Mouse (Mus musculus): ENCODE measurements around the gene Snx13. TPM values are rescaled to one million over a fixed set of nuclear protein-coding genes. Genes with fewer than 3 reads are reported as not detected.

The Snx13 gene
- polyA plus RNA-seq, 2 experiments from 2014 or later = 25.6 to 27.6 TPM

DNA sequence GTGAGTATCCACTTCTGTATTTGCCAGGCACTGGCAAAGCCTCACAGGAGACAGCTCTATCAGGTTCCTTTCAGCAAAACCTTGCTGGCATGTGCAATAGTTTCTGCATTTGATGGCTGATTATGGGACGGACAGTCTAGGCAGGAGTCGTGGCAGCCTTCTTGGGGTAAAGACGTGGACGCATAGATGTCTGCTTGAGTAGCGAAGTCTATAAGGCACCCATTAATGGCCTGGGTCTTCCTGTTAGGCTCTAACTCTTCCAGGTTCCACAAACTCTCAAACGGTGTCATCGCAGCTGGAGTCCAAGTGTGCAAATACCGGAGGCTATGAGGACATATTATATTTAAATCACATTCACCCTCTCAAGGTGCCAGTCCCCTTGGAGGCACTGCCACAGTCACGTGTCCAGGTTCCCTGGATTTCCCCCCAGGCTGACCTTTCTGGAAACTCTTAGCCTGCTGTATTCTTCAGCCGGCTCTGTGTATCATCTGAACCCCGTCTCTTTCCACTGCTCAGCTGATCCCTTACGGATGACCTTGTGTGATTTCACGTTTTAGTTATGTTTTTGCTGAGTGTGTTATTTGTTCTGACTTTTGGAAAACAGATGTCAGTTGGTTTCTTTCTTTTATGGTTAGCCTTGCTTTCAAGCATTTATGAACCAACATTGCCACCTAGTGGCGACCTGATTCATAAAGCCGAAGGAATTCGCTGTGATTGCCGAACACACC is 144.9 kb downstream of the Snx13 start:
- peak; percentile 74 for ATAC-seq

DNA sequence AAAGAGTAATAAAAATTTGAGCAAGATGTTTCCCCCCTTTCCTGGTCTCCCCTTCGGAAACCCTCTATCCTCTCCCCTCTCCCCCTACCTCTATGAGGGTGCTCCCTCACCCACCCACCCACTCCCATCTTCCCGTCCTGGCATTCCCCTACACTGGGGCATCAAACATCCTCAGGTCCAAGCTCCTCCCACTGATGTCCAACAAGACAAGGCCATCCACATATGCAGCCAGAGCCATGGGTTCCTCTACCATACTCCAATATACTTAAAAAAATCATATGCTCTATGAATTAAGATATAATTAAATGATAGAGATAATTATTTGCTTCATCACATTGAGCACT is 145.4 kb downstream of the Snx13 start:
- peak; percentile 17 for ATAC-seq

Other genes starting within 250 kb of the Snx13 start
- gene Hdac9, start 130.1 kb upstream of the Snx13 start, polyA plus RNA-seq (2017; shearing (Covaris generic)) = 1 to 10 TPM; 3.2 to 3.6 TPM
- gene Prps1l1, start 62.4 kb upstream of the Snx13 start, polyA plus RNA-seq (2017; shearing (Covaris generic)) = 1 to 10 TPM; 3.5 to 4.8 TPM